Mouse (Mus musculus): ENCODE measurements at regions not wholly inside any gene's neighbourhood (a gene's known extent, or its start where the extent isn't known, plus 50 kb on each side); places are given as distances from the start of the nearest gene placed in this dataset.

- H3K36me3 ChIP-seq = no peaks in the 10 kb centered on the region
- no peak overlapping the region for H3K27ac ChIP-seq (replicated peaks)
- no peak overlapping the region for H3K4me3 ChIP-seq
- no peaks in the 10 kb centered on the region for H3K4me1 ChIP-seq (replicated peaks)
- H3K9ac ChIP-seq = no peak overlapping the region
- H3K27me3 ChIP-seq = no peaks in the 10 kb centered on the region
- H3K9me3 ChIP-seq = no peaks in the 10 kb centered on the region
- no peak overlapping the region for H3K4me2 ChIP-seq
- ATAC-seq (ENCODE audit: low read depth) = peak; percentile 43; the same call in 1 of the 2 replicates
- 64% methylated on average over 2 of the region's 2 CpGs for WGBS
These were observed 1749.2 kb upstream of the Tenm3 start for GRCm38 (mm10) chr8:50592899-50593454.
